Mouse (Mus musculus) gastrocnemius, postnatal 36 days (tissue): Measurements from ENCODE around the gene Gm49450. TPM values are rescaled to one million over a fixed set of nuclear protein-coding genes. Genes with fewer than 3 reads are reported as not detected.

Experiments used
- DNase-seq, 2 experiments: peaks; one replicate each; pipeline ENCODE4 v3.0.0; 2022
- intact Hi-C: fragments of 180-260 bp; cut with DNase I; formaldehyde crosslinking; loops from one replicate; pipeline ENCODE4 v1.15.1; 2025
- long read RNA-seq, 2 experiments: library from polyadenylated mRNA; stranded (forward); transcript quantifications; one replicate each; pipeline ENCODE4 v2.0.0; 2021
- total RNA-seq, 2 experiments: library from RNA; stranded (reverse); gene quantifications; 2 replicates each; pipeline ENCODE4 v1.2.3; 2021

Gm49450 gene
- not detected for total RNA-seq
- long read RNA-seq, experiment 1: 0 reads
- long read RNA-seq, experiment 2: 0 reads

DNA sequence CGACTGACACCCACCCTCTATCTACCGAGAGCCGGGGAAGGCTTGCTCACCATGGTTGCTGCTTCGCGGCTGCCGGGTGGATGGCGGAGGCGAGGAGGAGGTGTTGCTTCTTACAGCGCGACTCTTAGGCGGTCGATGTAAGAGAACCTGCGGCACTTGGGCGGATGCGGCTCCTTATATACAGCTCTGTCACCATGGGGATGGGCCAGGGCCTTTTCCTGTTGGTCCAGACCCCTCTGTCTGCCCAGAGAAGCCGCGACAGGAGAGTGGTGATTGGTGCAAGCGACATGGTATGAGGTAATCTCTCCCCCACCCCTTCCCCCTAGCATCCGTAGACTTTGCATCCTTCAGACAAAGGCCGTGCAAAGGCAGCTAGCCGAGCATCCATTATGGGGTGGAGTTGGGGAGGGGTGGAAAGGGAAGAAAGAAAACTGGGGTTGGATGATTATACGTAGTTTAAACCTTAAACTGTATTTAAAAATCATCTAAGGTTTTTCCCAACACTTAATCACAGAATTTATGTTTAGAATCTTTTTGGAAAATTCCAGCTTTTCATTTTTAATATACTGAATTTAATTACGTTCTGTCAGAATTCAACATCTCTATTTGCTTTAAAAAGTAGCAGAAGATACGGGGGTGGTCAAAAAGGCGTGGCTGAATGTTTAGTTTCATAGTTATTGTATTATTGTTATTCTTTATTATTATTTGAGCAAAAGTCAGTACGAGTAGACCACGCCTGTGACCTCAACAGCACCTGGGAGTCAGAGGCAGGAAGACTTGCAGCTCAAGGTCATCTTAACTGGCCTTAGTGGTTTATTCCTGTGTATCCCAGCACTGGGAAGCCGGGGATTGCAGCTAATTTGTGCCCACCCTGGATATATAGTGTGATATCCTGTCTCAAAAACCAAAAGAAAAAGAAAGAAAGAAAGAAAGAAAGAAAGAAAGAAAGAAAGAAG is at the start of gene Gm49450, which contains the start of gene Tuba1a:
Gene Gm49450 (minus strand): TSS at position 151 of the 956 bp plus-strand sequence.
Gene Tuba1a (minus strand): TSS at position 303 of the 956 bp plus-strand sequence.
- peak; percentile 84 to 87 for DNase-seq
- intact Hi-C loops: loop anchor here (5.0 kb wide), 1 partner anchor 39 kb away; no protein-coding TSS in a partner anchor

DNA sequence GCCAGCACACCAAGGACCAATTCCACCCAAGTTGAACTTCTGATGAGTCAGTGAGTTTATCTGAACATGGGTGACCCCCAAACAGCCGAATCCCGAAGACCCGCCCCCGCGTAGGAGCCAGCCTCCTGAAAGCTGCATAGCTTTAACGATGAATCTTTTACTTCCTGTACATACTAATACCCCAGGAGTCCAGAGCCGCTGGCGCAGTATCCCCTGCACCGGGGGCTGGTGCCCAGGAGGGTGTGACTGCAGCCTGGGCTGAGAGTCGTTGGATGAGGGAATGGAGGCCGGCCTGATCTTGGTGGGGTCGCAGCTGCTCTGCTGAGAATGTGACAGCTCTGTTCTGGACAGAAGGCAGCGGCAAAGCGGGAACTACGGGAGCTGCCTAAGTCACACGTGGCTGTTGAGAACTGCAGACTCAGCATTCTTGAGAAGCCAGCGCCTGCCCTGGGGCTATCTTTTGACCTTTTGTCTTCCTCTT is 48.1 kb upstream of the Gm49450 start:
- intact Hi-C loops: no loop called here
- no peak for DNase-seq

DNA sequence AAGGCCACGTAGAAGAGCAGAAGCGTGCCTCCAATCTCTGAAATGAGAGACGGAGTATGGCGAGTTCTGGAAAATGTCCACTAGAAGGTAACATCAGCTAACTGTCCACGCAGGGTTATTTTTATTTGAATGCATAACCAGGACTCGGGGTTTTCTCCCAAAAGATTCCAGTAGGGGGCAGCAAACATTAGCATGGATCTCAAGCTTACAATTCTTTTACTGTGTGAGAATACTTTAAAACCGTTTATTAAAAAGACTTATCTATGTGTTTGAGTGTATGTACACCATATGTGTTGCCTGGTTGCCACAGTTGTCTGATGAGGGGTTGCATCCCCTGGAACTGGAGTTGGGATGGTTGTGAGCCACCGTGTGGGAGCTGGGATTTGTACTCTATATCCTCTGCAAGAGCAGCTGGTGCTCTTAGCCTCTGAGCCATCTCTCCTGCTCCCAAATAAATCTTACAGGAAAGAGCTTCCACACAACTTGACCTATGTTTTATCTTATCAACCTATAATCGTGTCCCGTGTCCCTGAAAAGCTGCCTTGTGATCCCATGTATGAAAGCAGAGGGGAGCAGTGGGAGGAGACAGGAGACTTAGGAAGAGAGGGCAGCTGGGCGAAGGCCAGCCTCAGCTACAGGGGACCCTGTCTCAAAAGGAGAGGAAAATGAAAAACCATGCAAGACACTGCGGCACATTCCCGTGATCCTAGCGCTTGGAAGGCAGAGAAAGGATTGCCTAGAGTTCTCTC is 47.4 kb upstream of the Gm49450 start:
- no peak for DNase-seq
- intact Hi-C loops: no loop called here

DNA sequence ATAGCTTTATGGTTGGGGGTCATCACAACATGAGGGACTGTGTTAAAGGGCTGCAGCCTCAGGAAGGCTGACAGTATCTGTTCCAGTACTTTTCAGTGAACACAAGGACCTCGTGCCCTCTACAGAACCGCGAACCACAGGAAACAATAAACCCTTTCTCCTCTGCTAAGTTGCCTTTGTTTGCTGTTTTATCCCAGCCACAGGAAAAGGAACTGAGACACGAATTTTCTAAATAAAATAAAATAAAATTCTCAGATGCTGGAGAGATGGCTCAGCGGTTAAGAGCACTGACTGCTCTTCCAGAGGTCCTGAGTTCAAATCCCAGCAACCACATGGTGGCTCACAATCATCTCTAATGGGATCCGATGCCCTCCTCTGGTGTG is 45.4 kb upstream of the Gm49450 start:
- intact Hi-C loops: loop anchor here (5.0 kb wide), 1 partner anchor 121 kb away; no protein-coding TSS in a partner anchor

DNA sequence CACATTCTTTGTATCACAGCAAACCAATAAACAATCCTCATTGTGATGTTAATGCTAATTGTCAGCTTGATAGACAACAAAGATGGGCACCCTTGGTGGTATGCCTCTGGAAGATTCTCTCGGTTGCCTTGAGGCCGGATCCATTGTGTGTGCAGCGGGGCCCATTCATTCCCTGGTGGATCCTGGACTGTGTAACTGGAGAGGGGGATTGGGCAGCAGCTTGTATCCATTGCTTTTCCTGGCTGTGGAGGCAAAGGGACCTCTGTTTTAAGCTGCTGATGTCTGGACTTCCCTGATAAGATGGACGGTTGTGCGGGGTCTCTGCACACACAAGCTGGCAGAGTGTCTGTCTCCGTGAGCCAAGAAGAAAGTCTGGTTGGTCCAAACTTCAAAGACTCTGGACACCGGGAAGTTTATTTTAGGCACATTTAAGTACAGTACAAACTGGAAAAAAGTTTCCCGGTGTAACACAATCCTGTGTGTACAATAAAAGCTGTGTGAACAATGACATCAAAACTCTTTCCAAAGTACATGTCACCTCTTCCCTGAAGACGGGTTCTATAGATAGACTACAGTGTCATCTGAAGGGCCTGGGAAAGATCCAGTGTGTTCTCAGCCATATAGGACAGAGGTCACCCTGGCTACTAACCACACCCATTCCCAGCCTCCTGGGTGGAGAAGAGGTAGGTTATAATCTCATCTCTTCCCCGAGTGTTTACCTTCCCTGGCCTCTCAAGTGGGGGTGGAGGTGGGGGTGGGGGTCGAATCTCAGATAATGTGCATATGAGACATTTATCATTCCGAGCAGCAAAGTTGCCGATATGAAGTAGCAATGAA is 44.8 kb upstream of the Gm49450 start:
- intact Hi-C loops: loop anchor here (5.0 kb wide), 1 partner anchor 121 kb away; no protein-coding TSS in a partner anchor
- no peak for DNase-seq

More for the DNA sequence above, 45.4 kb upstream of the Gm49450 start:
- DNase-seq: no peak

DNA sequence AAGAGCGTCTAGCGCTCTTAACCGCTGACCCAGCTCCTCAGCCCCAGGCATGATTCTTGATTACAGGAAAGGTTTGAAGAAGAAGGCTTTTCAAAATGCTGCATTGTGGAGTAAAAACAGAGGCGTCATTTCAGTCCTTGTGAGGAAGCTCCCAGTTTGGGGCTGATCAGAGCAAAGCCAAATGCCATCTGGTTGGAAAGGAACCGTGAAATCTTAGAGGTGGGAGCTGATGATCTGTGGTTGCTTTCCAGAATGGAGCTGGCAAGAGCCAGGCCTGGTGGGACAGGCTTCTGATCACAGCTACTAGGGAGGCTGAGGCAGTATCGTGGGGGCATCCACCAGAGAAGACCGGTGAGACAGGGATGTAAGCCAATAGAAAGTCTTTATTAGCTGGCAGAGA is 43.5 kb upstream of the Gm49450 start:
- intact Hi-C loops: loop anchor here (5.0 kb wide), 1 partner anchor 120 kb away; no protein-coding TSS in a partner anchor
- DNase-seq: no peak

DNA sequence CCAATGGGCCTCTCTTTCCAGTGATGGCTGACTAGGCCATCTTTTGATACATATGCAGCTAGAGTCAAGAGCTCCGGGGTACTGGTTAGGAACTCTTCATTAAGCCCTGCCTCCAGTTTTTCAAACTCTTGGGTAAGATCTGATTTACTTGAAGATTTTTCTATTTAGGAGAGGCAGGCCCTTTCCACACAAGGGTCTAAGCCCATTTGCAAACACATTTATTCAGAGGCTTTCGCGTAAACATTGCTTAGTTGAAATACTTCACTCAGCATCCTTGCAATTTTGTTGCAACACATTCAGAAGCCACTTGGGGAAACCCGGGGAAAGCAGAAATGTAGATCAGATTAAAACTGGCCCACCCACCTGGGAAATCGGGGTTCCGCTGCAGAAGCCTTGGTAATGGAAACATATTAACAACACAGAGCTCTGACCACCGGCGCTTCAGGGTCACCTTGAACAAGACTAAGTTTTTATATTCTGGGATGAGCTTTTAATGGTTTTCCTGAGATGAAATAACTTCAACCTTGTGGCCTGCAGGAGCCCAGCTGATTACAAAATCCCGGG is 41.7 kb upstream of the Gm49450 start:
- intact Hi-C loops: loop anchor here (5.0 kb wide), 3 partner anchors 43 to 118 kb away; partner anchors contain the start of genes Gm49450, Rhebl1 and Tuba1a

DNA sequence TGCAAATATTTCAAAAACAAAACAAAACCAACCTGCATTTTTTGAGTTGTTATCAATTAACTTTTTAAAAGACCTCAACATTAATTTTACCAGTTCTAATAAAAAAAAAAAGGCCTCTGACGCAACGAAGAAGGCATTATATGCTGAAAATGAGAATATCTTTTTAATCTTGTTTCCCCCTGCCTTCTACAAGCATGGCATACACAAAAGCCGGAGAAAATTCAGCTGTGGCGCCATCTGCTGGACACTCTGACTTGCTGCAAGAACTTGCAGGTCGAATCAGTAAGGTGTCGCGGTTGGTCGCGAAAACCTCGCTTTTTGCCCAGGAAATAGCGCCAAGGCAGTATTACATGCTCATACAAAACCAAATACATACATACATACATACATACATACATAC is 40.5 kb upstream of the Gm49450 start:
- intact Hi-C loops: loop anchor here (5.0 kb wide), 2 partner anchors 42 to 102 kb away; partner anchors contain the start of genes Gm49450, Rhebl1 and Tuba1a
- peak; percentile 79 to 85 for DNase-seq

More for the DNA sequence above, 41.7 kb upstream of the Gm49450 start:
- no peak for DNase-seq

DNA sequence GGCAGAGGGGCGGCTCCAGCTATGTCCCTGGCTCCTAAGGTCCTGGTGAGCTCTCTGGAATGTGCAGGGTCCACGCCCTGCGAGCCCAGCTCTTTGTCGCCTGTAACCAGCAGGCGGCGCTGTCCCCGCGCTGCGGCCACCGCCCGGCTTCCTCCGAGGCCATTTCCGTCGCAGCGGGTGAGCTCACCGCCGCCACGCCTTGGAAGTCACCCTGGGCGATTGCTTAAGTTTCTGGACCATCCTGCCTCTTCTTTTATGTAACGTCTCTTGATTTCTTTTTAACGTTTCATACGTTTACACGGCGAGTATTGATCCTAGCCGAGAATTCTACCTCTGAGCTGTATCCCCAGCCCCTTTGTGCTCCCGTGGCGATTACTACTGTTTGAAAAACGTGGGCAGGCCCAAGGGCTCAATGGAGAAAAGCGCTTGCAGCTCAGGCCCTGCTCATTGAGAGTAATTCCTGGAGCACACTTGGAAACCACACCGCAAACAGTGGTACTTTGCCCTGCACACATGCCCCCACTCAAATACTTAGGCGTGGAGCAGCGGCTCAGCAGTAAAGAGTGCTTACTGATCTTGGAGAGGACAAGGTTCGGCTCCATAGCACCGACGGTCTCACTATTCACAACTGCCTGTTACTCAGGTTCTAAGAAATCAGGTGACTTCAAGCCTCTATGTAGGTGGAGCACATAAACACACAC is 39.9 kb upstream of the Gm49450 start:
- DNase-seq: peak; percentile 94 to 96
- intact Hi-C loops: loop anchor here (5.0 kb wide), 2 partner anchors 41 to 101 kb away; partner anchors contain the start of genes Gm49450, Rhebl1 and Tuba1a

DNA sequence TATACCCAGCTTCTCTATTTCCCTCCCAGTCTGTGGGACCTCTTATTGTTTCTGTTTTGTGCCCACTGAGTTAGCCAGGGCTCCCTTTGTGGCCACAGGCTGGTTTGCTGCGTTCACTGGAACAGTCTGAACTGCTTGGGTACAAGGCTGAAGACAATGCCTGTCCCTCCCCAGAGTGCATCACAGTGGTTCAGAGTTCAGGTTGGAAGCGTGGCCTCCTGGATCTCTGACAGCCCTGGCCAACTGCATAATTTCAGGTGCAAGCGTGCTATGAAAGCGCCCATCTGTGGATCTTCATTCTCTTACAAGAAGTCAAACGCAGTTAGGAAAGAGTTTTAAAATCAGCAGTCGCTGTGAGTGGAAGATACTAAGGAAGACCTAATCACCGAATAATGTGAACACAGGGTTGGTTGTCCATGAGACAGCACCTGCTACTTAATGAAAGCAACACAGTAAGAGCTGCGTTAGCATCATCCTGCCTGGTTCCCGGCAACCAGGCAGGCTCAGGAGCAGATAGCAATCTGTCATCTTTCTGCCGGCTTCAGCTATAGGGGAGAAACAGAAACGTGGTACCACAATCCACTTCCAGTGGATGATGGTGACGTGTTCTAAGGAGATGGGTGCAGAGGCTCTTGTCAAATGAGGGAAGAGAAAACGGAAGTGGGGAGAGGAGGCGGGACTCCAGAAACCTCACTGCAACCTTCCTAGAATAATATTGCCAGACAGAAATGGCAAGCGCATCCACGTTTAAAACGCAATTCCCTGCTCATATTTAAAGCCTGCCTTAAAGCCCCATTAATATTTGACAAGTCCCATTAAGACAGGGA is 38.9 kb upstream of the Gm49450 start:
- intact Hi-C loops: loop anchor here (5.0 kb wide), 2 partner anchors 40 to 100 kb away; partner anchors contain the start of genes Gm49450, Rhebl1 and Tuba1a
- DNase-seq: no peak

DNA sequence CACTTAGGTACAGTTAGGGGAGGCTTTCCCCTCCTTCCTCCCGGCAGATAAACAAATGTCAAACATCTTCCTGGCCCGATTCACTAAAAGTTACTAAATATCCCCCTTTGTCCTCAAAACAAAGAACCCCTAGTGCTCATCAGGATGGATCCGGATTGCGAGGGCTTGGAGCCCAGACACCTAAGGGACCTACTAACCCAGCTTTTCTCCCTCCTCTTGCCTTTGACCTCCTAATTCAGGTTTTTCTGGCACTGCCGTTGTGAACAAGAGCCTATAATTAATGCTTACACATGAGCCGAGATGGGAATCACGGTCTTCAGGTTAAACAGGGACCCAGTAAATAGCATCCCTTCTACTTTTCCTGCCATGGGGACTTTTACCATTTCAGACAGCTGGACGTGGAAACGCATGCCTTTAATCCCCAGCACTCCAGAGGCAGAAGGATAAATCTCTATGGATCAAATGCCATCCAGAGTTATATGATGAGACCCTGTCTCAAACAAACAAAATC is 38.2 kb upstream of the Gm49450 start:
- DNase-seq: no peak
- intact Hi-C loops: loop anchor here (5.0 kb wide), 2 partner anchors 39 to 99 kb away; partner anchors contain the start of genes Gm49450, Rhebl1 and Tuba1a

DNA sequence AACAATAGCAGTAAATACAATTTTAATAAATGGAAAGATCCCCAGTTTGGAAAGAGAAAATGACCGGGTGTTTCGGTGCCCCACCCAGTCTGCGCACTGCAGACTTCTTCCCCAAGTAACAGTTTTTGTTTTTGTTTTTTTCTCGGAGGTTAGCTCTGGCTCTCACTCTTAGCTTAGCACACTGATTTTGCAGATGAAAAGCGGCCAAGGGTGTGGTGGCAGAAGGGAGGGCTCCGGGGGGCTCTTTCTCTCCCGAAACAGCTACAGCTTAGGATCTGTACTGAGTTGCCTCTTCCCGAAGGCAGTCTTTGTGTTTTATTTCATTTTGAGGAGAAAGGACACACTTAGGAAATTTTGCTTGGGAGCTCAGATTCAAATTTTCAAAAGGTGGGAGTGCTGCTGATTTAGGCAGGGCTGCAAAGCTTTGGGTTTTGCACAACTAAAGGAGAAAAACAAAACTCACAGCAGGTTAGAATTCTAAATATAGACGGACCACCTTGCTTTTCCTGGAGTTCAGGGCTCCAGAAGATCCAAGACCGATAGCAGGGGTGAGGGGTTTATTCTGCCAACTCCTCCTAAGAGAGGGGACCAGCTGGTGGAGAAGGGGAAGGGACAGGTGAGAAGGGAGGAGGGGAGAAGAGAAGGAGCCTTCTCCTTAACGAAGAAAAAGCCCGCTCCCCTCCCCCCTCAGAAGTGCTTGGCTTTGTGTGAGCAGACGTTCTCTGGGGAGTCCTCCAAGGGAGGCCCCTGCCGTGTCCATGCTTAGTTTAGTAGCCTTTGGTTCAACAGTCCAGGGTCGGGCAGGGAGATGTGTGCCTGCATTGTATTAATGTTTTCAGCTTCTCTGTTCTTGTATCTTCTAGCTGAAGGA is 37.6 kb upstream of the Gm49450 start:
- intact Hi-C loops: loop anchor here (5.0 kb wide), 2 partner anchors 39 to 99 kb away; partner anchors contain the start of genes Gm49450, Rhebl1 and Tuba1a
- no peak for DNase-seq

DNA sequence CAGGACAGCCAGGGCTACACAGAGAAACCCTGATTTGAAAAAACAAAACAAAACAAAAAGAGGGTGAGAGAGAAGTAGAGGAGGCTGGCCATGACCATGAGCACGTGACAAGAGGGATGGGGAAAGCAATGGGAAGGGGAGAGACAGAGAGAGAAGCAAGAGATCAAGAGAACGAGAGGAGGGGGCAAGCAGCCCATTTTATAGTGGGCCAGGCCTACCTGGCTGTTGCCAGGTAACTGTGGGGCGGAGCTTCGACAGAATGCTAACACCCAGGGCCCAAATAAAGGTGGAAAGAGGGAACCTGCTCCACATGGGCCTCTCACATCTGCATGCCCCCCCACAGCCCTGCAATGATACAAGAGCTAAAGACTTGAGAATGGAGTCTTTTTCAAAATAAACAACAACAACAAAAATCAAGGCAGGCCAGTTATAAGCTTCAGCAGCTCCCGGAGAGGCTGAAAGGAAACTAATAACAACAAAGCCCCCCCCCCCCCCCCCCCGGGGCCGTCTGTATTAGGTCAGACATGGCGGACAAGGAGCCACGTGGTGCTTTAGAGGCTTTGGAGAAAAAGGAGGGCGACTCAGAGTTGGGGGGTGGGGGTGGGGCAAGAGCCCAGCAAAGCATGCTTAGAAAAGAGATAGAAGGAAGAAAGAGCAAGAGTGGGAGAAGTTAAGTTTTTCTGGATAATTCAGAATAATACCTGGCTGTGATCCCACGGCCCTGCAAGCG is 36.5 kb upstream of the Gm49450 start:
- intact Hi-C loops: loop anchor here (5.0 kb wide), 2 partner anchors 38 to 98 kb away; partner anchors contain the start of genes Gm49450, Rhebl1 and Tuba1a
- no peak for DNase-seq

DNA sequence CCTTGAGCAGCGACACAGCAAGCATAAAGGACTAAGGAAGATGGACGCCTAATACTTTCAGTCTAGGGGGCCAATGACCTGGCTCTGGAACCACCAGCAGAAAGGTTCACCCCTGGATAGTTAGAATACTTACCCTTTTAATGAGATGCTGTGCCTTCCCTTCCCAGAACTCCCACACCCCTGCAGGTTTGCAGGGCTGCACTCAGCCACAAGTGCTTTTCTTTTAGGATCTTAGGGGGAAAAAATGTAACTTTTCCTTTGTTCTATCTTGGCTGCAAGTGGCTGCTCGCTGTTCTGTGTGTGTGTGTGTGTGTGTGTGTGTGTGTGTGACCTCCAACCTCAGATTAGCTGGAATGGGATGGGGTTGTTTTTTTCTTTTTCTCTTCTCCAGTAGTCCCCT is 35.4 kb upstream of the Gm49450 start:
- intact Hi-C loops: no loop called here
- DNase-seq: no peak

DNA sequence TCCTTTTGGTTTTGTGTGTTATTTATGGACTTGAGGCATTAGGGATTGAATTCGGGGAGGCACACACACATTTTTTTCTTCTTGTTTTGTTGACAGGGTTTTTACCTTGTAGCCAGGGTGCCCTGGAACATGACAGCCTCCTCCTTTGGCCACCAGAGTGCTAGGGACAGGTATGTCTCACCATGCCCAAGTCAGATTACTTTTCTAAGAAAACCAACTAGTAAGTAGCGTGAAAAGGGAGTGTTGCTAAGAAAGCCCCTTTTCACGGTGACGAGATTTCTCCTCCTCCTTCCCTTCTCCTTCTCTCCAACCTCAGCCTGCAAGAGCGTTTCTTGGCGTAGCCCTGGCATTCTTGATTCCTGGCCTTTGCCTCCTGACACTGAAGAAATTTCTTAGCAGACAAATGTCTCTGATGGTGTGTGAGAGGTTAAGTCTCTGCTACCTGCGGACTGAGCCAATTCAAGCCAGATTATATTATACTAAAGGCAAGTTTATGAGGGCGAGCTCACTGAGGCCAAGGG is 34.4 kb upstream of the Gm49450 start:
- intact Hi-C loops: no loop called here
- no peak for DNase-seq
